Mouse (Mus musculus): ENCODE results near the gene Cmtm6.
A peak's percentile ranks its signal among the peaks of the same experiment; 100 is the strongest.

Gene Cmtm6

DNA sequence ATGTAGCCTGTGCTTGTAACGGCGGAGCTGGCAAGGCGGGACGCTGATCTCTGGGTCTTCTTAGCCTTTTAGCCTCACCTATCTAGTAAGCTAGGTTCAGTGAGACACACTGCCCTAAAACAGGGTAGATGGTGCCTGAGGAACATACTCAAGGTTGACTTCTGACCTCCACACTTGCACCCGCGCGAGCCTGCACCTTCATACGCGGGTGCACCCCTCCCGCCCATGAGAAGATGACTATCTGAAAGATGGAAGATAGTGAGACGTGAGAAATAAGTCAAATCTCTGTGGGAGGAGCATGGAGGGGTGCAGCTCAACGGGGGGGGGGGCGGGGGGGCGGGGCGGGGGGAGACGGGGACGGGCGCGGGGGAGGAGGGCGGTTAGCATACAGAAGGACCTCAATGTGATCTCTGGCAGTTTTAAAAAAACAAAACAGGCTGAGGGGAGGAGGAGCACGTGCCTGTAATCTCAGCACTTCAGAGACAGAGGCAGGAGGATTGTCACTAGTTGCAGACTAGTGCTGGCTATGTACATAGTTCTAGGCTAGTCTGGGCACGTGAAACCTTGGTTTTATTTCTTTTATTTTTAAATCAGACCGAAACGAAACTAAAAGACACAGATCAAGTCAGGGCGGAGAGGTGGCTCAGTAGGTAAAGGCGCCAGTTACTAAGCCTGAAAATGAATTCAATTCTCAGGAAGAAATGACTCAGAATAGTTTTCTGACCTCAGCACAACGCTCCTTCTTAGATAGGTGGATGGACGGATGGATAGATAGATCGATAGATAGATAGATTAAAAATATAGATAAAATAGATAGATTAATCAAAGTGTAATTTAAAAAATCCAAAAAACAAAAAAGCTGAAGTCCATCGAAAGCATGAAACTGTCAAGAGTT is 758 bp upstream of the Cmtm6 start:
- peak; percentile 13 for DNase-seq (ENCODE audit: low spot score)

DNA sequence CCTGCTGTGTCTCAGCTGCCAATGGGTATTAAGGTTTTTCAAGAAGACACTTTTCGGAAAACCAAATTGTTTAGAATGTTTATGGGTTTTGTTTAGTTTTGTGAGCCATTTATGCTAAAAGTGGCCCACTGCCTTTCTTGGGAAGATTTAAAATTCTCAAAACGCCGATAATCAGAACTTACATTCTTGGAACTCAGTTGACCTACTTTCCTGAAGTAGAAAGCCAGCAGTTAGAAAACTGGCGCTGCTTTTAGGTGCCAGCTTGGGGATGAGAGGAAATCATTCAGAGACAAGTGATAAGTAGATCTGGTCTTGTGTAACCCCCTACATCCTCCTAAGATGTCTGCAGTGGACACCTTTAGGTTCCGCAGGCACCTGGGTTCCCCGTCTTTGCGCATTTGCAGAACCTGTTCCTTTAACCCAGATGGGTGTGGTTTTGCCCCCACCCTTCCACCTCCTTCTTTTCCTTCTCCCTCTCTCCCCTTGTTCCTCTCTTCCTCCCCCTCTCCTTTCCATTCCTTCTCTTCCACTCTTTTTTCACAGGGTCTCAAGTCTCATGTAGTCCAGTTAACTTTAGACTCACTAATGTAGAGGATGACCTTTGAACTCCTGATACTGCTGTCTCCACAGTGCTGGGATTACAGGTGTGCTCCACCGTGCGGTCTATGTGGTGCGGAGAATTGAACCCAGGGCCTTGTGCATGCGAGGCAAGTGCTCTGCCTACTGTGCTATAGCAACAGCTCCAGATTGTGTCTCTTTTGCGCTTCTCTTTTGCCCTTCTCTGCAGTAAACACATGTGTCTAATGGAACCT is 1.2 kb downstream of the Cmtm6 start:
- no peak for DNase-seq (ENCODE audit: low spot score)

DNA sequence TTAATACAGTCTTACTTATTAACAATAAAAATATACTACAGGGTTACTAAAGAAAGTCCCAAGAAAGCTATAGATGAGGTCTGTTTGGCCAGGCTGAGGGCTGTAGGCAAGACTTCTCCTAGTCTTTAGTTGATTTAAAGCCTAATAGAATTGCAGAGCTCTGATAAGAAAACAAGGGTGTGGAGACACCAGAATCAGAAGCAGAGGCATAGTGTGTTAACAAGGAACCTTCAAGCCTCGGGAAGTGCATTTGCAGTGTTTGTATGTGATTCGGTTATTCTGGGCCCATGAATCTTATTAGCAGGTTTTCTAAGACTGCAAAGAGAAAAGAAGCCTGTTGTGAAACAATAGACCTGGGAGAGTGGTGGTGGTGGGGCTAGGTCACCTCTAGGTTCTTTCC is 2.3 kb downstream of the Cmtm6 start:
- DNase-seq (ENCODE audit: low spot score) = no peak

DNA sequence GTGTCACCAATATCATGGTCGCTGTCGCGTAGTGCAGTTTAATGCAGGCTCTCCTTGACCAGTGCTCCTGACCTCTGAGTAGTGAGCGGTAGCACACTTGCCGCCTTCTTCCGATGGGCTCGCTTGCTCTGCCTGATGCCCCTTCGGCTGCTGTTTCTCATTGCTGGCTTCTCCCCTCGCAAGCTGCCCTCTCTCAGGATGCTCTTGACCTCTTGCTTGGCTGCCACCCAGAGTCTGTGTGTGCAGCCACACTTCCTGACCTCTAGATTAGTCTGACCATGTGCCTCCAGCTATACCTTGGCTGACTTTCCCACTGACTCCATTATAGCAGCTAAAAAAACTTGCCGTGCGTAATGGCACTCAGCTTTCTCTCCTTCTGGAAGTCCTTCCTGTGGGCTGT is 5.5 kb downstream of the Cmtm6 start:
- peak; percentile 45 for DNase-seq (ENCODE audit: low spot score)

DNA sequence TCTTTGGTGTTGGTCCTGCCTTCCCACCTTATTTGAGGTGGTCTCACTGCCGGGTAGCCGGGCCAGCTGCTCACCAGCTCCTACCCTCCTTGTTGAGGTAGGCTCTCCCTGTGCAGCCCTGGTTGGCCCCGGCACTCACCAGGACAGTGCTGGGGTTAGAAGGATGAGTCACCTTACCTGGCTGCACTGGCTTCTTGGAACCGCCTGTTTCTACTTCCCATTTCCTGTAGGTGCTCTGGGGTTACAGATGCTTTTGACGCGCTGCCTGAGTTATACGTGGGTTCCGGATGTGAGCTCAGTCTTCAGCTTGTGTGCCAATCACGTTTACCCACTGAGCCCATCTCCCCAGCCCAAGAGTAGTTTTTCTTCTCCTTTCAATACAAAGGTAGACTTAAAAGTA is 9.4 kb downstream of the Cmtm6 start:
- DNase-seq (ENCODE audit: low spot score) = no peak

DNA sequence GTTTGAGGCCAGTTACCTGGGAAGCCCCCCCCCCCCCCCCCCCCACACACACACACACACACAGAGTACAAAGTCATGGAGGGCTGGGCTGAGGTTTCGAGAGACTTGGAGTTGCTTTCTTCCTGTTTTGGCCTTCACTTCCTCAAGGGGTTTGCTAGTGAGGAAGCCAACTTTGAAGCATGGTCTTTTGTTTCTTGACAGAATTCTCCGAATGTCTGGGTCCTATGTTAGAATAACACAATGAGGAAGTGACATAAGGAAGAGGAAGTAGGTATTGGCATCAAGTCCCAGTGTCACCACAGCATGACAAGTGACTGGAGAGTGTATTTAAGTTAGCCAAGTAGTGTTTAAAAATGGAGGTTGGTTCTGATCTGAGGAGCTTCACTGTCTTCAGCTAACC is 11.8 kb downstream of the Cmtm6 start:
- peak; percentile 70 for DNase-seq (ENCODE audit: low spot score)

DNA sequence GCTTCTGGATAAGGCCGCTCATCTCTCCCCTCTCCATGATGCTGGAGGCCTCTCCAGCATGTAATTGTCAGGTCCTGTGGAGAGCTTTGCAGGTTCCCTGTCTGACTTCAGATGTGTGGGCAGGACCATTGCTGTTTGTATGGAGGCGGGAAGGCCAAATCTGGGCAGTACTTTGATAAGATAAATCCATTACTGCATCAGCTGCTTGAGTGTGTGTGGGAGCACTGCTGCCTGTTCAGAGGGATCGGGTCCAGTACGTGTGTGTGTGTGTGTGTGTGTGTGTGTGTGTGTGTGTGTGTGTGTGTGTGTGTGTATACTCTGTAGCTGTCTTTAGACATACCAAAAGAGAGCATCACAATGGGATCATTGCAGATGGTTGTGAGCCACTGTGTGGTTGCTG is 14.2 kb downstream of the Cmtm6 start:
- DNase-seq (ENCODE audit: low spot score) = no peak

DNA sequence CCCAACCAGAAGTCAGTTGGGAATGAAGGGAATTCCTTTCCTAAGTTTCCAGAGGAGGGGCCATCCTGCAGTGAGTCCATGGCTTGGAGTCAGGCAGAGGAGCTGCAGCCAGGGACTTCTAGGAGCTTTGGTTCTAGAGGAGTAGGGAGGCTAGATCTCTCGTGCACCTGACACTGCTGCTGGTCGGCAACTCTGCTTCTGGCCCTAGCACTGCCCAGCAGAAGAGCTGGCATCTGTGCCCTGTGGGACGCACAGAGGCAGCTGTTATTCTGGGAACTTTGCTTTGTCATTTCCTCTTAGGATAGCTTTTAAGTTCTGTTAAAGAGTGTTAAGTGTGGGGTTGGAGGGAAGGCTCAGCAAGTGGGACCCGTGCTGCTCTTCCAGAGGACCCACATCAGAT is 14.7 kb downstream of the Cmtm6 start:
- DNase-seq (ENCODE audit: low spot score) = no peak

DNA sequence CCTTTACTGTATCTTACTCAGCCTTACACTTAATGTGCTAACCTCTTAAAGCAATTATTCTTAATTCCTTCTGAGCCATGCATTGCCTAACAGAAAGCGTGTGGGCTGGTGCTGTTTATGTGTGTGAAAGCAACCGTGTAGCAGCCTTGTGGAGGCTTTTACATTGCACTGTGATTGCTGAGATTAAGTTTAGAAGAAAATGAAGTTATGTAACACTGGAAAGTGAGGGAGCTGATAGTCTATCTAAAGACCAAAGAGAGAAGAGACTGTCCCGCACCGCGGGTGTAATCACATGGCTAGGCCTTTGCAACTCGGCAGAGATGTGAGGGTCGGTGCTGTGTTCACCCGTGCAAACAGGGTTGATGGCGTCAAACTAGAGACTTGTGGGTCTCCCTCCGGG is 16.1 kb downstream of the Cmtm6 start:
- no peak for DNase-seq (ENCODE audit: low spot score)

DNA sequence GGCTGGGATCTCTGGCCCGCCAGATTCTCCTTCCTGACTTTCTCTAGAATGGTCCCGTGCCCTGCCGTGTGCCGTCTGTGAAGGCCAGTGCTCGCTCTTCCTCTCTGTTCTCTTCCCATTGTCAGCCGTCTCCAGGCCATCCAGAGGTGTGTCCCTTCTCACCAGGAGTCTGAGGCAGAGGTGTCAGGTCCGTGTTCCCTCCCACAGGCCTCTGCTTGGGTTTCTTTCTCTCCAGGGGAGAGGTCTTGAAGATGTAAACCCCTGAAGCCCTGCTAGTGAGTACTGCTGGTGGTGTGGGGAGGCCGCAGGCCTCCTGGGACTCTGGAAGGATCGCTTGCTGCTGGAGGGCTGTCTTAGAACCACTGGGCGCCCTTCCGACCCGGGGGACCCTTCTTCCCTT is 16.6 kb downstream of the Cmtm6 start:
- DNase-seq (ENCODE audit: low spot score) = no peak

DNA sequence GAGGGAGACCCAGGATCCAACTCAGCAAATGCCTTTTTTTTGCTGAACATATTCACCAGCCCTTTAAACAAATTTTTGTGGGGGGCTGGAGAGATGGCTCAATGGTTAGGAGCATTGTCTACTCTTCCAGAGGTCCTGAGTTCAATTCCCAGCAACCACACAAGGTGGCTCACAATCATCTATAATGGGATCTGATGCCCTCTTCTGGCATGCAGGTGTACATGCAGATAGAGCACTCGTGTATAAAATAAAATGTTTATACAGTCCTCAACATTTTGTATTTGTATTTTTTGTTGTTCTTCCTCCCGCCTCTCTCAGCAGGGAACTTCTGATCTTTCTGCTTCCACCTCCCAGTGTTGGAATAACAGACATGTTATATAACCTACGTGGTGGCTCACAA is 20.7 kb downstream of the Cmtm6 start:
- DNase-seq (ENCODE audit: low spot score) = no peak

DNA sequence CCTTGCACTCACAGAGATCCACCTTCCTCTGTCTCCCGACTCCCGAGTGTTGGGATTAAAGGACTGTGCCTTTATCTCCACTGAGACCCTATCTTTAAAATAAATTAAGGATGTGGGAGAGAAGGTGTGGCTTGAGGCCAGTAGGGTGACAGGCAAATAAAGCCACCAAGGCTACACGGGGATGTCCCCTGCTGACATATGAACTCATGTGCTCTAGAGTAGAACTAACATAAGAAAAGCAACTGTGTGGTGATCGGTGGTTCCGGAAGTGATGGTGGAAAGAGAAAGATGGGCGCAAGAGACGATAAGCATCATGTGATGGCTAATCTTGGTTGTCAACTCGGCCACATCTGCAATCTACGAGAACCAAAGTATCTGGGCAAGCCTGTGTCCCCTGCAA is 21.4 kb downstream of the Cmtm6 start:
- DNase-seq (ENCODE audit: low spot score) = no peak

DNA sequence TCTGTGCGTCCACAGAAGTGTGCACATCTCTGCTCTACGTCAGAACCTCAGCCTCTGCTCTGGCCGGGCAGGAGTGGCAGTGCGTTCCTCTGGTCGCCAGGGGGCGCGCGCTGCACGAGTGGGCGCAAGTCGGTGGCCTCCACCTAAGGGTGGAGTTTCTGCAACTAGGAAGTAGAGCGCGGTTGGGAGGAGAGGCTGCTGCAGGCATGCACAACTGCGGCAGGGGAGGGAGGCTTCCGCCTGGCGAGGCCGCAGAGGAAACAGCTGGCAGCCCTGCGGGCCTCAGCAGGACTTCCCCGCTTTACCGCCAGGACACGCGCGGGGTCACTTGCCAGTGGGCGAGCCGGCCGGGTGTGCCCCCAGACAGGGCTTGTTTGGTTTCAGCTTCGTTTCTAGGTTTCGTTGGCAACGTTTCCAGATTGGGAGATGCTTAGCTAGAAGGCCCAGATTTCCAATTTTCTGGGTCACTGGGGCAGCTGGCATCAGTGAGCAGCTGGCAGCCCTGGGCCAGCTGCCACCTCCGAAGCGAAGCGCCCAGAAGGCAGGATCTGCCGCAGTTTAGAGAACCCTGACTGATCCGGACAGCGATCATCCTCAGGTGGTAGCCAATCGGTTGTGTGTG is 22.1 kb downstream of the Cmtm6 start:
- DNase-seq (ENCODE audit: low spot score) = peak; percentile 95

DNA sequence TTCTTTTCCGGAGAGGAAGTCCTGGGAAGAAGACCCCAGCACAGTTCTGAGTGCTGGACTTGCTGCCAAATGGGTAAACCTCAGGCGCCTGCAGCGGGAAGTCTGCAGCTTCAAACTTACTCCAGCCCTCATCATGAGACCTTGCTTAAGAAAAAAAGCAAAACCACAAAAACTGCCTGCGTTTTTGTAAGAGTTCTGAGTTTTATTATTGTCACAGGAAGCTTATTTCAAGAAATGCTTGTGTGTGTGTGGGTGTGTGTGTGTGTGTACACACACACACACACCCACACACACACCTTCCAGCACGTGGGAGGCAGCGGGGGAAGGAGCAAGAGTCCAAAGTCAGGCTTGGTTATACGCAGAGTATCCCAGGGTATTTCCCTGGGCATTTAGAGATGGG is 27.4 kb downstream of the Cmtm6 start:
- no peak for DNase-seq (ENCODE audit: low spot score)

DNA sequence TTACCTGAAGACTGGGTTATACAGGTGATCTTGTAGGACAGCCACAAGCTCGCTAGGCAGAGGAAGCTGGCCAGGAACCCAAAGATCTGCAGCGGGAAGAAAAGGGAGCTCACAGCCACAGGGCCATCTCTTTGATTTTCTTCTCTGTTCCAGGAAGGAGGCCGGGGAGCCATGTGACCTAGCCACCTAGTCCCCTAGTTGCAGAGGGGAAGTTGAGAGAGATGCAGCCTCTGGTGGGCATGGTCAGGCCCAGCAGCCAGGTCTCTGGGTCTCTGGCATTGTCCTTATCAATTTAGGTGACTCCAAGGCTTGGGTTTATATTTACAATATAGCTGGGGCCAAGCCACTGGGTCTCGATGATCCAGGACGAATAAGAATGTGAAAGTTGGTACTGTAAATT is 27.9 kb downstream of the Cmtm6 start:
- DNase-seq (ENCODE audit: low spot score) = no peak

DNA sequence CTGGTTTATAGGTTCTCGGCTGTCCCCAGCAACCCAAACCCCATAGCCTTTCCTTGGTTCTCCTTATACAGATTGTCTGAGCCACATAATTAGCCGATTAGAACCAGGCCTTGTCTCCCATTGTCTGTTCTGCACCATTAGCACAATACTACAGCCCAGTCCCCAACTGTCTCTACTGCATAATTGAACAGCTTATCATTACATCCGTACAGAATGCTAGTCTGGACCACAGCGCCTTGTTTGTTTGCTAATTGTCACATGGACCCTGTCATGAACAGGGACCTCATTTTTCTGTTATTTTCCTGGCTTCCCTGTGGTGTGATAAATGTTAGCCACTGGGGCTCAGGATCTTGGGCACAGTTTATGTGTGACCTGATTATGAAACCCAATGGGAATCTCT is 29.0 kb downstream of the Cmtm6 start:
- DNase-seq (ENCODE audit: low spot score) = no peak

DNA sequence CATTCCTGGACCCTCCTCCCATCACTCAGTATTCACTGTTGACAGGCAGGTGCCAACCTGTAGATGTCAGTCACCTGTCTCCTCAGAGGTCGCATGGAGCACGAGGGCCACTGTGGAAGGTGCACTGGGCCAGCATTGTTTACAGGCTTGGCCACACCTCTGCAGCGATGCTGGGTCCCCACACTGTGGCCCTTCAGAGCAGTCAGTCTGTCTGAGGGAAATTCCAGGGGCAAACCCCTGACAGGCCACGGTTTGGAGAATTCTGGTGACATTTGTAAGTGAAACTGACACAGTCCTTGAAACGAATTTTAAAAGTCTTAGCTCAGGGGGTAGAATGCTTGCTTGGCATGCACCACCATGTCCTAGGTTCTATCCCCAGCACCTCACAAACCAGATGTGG is 29.4 kb downstream of the Cmtm6 start:
- DNase-seq (ENCODE audit: low spot score) = no peak

DNA sequence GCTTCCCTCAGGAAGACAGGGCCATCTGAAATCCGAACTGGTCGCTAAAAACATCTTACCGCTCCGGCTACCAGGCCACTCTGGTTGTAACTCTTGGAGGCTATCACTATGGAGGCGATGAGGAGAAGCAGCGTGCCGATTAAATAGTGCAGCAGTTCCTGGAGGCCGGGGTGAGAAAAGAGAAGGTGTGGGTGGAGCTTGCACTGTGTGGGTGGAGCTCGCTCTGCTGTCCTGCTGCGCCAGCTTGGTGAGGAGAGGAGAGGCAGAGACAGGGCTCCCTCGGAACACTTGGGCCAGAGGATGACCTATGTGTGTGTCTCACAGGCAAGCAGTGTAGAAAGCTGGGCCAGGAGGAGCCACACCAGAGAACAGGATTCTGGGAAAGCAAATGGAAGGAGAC is 30.9 kb downstream of the Cmtm6 start:
- DNase-seq (ENCODE audit: low spot score) = no peak

DNA sequence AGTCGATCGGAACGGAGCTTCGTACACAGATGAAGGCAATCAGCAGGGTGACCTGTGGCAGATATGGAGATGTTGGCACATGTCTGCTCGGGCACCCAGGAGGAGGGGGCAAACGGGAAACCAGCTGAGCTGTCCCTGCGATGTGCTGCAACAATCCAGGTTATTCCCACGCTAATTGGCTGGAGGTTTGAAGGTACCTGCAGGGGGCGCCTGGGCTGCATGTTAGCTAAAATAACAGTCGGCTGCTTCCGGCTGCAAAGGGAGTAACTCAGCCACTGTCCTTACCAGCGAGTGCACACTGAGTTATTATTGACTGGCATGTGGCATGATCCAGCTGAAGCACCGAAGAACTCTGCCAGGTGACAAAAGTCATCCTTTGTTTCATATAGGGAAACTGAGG is 32.4 kb downstream of the Cmtm6 start:
- no peak for DNase-seq (ENCODE audit: low spot score)

DNA sequence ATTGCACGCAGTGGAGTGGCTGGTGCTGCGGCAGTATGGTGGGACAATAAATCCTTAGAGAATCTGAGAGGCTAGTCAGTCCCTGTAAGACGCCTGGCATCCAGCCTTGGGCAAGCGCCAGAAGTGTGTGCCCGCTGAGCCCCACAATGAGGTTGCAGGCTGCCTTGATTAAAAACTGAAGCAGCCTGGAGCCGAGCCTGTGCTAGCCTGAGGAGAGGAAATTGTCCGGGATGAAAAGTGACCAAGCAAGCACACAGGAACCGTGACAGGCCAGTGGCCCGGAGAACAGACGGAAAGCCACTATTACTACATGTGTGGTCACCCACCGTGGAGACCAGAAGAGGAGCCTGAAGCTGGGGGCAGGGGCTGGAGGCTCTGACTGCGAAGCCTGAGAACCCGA is 36.1 kb downstream of the Cmtm6 start:
- DNase-seq (ENCODE audit: low spot score) = no peak

DNA sequence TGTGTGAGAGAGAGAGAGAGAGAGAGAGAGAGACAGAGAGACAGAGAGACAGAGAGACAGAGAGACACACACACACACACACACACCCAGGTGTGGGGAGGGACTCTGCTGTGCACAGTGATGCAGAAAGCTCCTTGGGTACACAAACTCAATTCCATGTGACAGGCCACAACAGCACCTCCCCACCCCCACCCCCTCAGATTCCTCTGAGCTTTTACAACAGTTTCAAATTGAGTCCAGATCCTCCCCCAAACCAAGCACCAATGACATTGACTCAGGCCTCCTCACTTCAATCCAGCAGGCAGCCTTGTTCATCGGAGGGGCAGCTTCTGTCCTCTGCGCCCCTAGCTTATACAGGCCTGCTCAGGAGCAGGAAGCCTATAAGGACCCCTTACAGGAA is 36.6 kb downstream of the Cmtm6 start:
- DNase-seq (ENCODE audit: low spot score) = no peak

DNA sequence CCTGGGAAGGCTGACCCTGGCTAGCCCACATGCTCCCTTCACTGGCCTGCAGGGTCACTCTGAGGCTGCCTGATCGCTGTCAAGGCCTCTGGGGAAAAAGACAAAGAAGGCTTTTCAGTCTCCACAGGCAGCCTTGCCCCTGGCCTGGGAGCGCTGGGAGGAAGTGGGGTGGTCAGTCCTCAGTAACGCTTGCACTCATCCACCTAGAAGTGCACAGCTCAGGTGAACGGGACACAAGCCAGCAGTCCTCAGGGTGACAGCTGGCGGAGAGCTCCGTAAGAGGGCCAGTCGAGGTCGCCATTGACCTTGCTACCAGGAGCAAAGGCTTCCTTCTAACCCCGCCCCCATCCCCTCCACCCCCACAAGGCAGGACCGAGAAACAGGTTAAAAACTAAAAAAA is 37.1 kb downstream of the Cmtm6 start:
- no peak for DNase-seq (ENCODE audit: low spot score)

DNA sequence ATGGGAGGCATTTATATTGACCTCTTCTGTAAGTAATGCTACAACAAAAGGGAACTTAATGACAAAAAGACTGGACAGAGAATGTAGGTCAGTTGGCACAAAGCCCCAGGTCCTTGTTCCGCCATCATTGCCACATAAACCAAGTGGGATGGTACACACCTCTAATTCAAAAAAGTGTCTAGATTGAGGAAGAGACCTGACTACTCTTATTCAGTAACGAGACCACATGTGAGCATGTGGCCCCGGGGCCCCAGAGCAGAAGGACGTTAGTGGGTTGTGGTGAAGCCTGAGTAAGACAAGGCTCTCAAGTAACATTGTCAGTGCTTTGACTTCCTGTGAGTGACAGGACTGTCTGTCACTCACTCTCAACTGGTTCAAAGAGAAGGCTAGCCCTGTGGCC is 39.3 kb downstream of the Cmtm6 start:
- no peak for DNase-seq (ENCODE audit: low spot score)

All from lung, postnatal 25 days (tissue).